ENCODE assay signal across 8 mouse cellular contexts in genomic region chr8:84039050-84039449, GRCm38 (mm10). TPM values are rescaled to one million over a fixed set of nuclear protein-coding genes. Genes with fewer than 3 reads are reported as not detected.
A peak's percentile ranks its signal among the peaks of the same experiment; 100 is the strongest.
DNase-seq lines count a peak whose midpoint lies in the region; TF ChIP-seq lines count a peak whose summit lies in the region.

No protein-coding gene starts in this region.

- peak; percentile 73 for TF ChIP-seq CTCF in cerebellum, adult 2 months (IDR thresholded peaks at IDR 0.05; ENCODE audit: borderline replicate concordance, insufficient read depth, low read depth, low read length)
- peak; percentile 72 for TF ChIP-seq CTCF in lung, adult 2 months (IDR thresholded peaks at IDR 0.05; ENCODE audit: insufficient read depth, low read length)

- peak; percentile 67 for DNase-seq in urinary bladder, postnatal 14 days (ENCODE audit: low spot score)
- DNase-seq in urinary bladder, postnatal 10 days (ENCODE audit: low spot score): no peak
- peak; percentile 62 to 76 for DNase-seq in cerebellum, adult 2 months
- peak; percentile 40 to 71 for DNase-seq in frontal cortex, postnatal 14 days (ENCODE audit: low spot score in 2 of 2)
- DNase-seq in kidney, postnatal 14 days: peak; percentile 84
- peak; percentile 65 for DNase-seq in lung, adult 2 months
- DNase-seq in retina, adult 2 months (ENCODE audit: low read depth, low spot score): peak; percentile 37
- DNase-seq in thymus, postnatal 14 days: peak; percentile 87

- TF ChIP-seq POLR2A in cerebellum, adult 2 months (IDR thresholded peaks at IDR 0.05; ENCODE audit: borderline replicate concordance, insufficient read depth, low read length): no peak
- no peak for TF ChIP-seq POLR2A in lung, adult 2 months (IDR thresholded peaks at IDR 0.05; ENCODE audit: borderline replicate concordance, extremely low read depth, low read depth, low read length)

- no peaks in the 10 kb centered on the region for H3K27me3 ChIP-seq in cerebellum, adult 2 months (ENCODE audit: control insufficient read depth, insufficient read depth, low read length)

- no peak overlapping the region for H3K4me3 ChIP-seq in cerebellum, adult 2 months (replicated peaks; ENCODE audit: insufficient read depth, low read depth, low read length)
- H3K4me3 ChIP-seq in lung, adult 2 months (replicated peaks; ENCODE audit: extremely low read depth, low read depth, low read length): no peak overlapping the region

- H3K4me1 ChIP-seq in cerebellum, adult 2 months (ENCODE audit: control insufficient read depth, insufficient read depth, low read length): no peaks in the 10 kb centered on the region
- peaks cover 3% of the 10 kb centered on the region; the same call in 1 of the 2 replicates for H3K4me1 ChIP-seq in lung, adult 2 months (ENCODE audit: control insufficient read depth, insufficient read depth, low read length)

- H3K27ac ChIP-seq in cerebellum, adult 2 months (ENCODE audit: insufficient read depth, low read length): no peak overlapping the region

- 4% methylated on average over 5 of the region's 5 CpGs for WGBS in cerebellum, adult 2 months
- WGBS in lung, adult 2 months: 4% methylated on average over 5 of the region's 5 CpGs

RNA-seq across cellular contexts. Expression of gene Il27ra, which starts 3.3 kb away (rescaled TPM):
- polyA plus RNA-seq in cerebellum, adult 2 months (2012; rRNA removed): 0.17 and 0.21 TPM in 2 replicates
- 7.5 and 8.4 TPM in 2 replicates for polyA plus RNA-seq in lung, adult 2 months (2012; rRNA removed)

RNA-seq across cellular contexts. Expression of gene Rln3, which starts 5.8 kb away (rescaled TPM):
- polyA plus RNA-seq in cerebellum, adult 2 months (2012; rRNA removed): 2.6 and 7.4 TPM in 2 replicates
- polyA plus RNA-seq in lung, adult 2 months (2012; rRNA removed): 0.22 and 0.71 TPM in 2 replicates

RNA-seq across cellular contexts. Expression of gene Palm3, which starts 17.8 kb away (rescaled TPM):
- 2.8 and 4.1 TPM in 2 replicates for polyA plus RNA-seq in cerebellum, adult 2 months (2012; rRNA removed)
- 0.42 and 0.89 TPM in 2 replicates for polyA plus RNA-seq in lung, adult 2 months (2012; rRNA removed)

RNA-seq across cellular contexts. Expression of gene Gm10643, which starts 25.9 kb away (rescaled TPM):
- polyA plus RNA-seq in cerebellum, adult 2 months (2012; rRNA removed): 2.0 and 2.1 TPM in 2 replicates
- 0.71 and 1.0 TPM in 2 replicates for polyA plus RNA-seq in lung, adult 2 months (2012; rRNA removed)

RNA-seq across cellular contexts. Expression of gene 2210011C24Rik, which starts 27.1 kb away (rescaled TPM):
- 4.6 and 7.8 TPM in 2 replicates for polyA plus RNA-seq in cerebellum, adult 2 months (2012; rRNA removed)
- polyA plus RNA-seq in lung, adult 2 months (2012; rRNA removed): 29.5 and 57.0 TPM in 2 replicates
